Mouse (Mus musculus) adrenal gland, postnatal 4 days (tissue): Measurements from ENCODE around the gene Gtf2a2. TPM values are rescaled to one million over a fixed set of nuclear protein-coding genes. Genes with fewer than 3 reads are reported as not detected.

Experiments
- DNase-seq, 2 experiments: peaks; one replicate each; pipeline ENCODE4 v3.0.0; 2021 to 2022; ENCODE audit warnings: low spot score in 2 of 2, mixed read lengths in 2 of 2
- long read RNA-seq, 2 experiments: library from polyadenylated mRNA; stranded (forward); transcript quantifications; one replicate each; pipeline ENCODE4 v2.0.0; 2021
- total RNA-seq, 2 experiments: library from RNA; stranded (reverse); gene quantifications; 2 replicates each; pipeline ENCODE4 v1.2.3; 2021

Gtf2a2 gene
- total RNA-seq = 10 to 100 TPM; 86.4 to 93.0 TPM
- long read RNA-seq, experiment 1, transcript Gtf2a2-202 (5 exons, 893 nt) = major isoform, 51 of 57 reads
- long read RNA-seq, experiment 1, partial matches to known transcripts = 0 of 57 reads
- long read RNA-seq, experiment 1, other reads (novel, unspliced or antisense) = 5 of 57 reads
- long read RNA-seq, experiment 2, transcript Gtf2a2-202 (5 exons, 893 nt) = major isoform, 41 of 63 reads
- long read RNA-seq, experiment 2, partial matches to known transcripts = 1 of 63 reads
- long read RNA-seq, experiment 2, other reads (novel, unspliced or antisense) = 20 of 63 reads

- DNase-seq = peak; percentile 84 to 90
Observed at GRCm38 (mm10) chr9:70012408-70012901, at the start of gene Gtf2a2. TSS of gene Gtf2a2 (plus strand) at chr9:70012550.

DNA sequence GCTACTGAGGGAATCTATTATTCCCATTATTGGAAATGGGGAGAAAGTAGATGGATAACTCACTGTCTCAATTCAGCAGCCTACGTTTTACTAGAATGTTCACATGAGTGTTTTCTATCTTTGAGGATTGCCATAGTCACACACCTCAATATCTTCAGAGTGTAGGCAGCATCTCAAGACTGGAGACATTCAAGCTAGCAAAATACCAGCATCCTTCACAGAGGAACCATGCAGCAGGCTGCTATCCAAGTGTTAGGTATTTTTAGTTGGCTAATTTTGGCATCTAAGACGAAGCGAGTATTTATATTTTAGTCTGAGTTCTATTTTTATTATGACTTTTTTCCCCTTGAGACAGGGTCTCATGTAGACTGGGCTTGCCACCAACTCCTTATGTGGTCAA lies 48.0 kb upstream of the Gtf2a2 start:
- DNase-seq = no peak

DNA sequence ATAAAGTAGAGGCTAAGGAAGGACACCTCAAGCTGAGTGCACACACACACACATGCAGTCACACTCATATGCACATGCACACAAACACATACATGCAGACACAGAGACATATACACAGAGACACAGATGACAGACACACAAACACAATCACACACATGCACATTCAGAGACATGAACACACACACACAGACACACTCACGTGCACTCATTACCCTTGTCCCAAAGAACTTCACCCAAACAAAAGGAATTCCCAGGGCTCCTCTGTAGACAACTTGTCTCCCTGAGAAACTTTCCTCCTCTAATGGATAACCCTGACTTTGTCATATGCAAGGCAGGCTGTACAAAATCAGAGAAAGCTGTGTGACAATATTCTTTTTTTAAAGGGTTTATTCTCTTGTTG lies 26.8 kb upstream of the Gtf2a2 start:
- no peak for DNase-seq

DNA sequence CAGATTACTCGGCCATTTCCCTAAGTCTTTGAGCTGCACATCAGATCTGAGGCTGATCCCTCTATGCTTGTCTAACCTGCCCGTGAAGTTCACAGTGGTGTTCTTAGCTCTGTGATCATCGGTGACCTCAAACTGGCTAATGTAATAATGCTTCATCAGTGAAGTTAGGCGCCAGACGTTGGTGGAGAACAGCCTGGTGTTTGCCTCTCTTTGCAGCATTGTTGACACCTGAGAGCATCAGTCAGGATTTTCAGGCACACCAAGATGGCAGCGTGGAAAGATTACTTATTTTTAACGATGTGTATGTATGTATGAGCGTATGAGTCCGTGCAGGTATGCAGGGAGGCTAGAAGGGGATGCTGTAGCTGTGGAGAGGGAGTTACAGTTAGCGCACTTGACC lies 26.3 kb upstream of the Gtf2a2 start:
- no peak for DNase-seq

DNA sequence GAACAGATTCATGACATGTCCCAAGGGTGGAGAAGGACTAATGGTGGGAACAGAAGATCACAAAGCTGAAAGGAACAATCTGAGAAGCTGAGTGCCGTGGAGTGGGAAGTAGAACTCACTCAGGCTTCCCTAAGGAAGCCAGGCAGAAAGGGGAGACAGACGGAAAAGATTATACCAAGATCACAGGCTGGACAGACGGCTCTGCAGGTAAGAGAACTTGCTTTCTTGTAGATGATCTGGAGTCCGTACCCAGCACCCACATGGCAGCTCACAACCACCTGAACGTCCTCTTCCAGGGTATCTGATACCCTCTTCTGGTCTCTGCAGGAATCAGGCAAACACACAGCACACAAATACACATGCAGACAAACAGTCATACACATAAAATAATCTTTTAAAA lies 25.8 kb upstream of the Gtf2a2 start:
- no peak for DNase-seq

DNA sequence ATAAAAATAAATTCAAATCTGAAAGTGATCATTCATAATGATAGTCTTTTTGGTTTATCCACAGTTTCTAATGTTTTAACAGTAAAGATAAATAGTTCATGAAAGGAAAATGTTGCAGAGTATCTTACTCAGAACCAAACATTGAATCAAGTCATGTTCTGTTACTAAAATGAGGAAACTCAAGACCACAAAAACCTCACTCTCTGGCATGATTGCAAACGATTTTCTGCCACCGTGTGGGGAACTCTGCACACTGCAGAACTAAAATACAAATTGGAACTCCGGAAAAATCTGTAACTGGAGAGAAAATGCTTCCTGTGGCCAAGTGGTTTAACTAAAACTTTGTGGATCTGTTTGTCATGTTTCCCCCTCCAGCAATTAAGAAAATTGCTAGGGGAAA lies 24.8 kb upstream of the Gtf2a2 start:
- peak in 1 of 2 experiments; percentile 21 for DNase-seq

DNA sequence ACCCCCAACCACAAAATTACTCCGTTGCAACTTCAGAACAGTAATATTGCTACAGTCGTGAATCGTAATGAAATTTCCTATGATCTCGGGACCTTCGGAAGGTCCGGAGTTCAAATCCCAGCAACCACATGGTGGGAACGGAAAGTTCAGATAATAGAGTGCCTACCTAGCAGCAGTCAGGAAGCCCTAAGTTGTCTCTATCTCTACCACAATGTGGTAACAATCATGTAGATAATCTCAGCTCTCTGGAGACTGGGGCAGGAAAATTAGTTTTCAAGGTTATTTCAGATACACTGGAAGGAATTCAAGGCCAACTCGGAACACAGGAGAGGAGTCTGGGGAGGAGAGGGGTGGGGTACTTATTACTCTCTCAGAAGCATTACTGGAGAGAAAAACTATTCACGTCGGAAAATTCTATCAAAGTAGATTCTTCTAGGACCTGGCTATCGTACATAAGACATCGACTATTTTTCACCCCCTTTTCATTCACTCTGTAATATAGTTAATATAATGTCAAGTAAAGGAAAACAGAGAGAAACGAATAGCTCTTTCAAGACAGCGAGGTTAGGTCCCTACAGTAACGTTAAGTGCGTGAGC lies 23.5 kb upstream of the Gtf2a2 start:
- DNase-seq = no peak

- peak; percentile 94 to 95 for DNase-seq
Observed at GRCm38 (mm10) chr9:69989303-69990121, 22.8 kb upstream of the Gtf2a2 start, which contains the start of gene Bnip2. TSS of gene Bnip2 (plus strand) at chr9:69989466.

DNA sequence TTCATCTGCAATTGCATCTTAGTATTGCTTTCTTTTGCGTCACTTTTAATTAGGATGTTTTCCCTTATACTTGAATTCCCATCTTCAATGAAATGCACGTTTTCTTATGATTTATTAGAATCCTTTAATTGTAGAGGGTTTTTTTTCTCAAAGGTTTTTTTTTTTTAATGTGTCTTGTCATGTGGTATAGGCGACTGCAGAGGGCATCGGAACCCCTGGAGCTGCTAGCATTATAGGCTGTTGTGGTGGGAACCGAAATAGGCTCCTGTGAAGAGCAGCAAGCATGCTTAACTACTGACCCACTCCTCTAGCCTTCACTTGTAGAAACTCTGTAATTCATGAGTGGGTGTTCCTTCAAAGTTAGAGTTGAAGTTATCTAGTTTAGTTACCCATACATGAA lies 22.0 kb upstream of the Gtf2a2 start:
- DNase-seq = no peak

DNA sequence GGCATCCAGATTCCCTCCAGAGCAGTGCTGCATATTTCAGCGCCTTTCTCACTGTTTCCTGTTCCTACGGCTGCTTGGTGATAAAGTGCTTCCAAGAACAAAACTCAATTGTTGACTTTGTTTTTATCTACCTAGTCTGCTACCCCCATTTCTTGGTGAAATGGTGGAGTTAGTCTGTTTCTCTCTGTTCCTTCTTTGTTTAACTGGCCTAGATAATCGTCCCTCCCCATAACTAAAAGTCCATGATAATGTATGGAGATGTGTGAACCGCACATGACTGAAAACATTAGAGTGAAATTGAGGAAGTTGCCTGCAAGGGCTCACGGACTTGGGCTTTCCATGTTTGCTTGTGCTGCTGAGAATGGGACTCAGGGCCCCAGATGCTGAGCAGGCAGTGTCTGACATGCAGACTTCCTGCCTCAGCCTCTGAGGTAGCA lies 19.5 kb upstream of the Gtf2a2 start:
- DNase-seq = no peak

- no peak for DNase-seq
Observed at GRCm38 (mm10) chr9:69993479-69993878, 18.9 kb upstream of the Gtf2a2 start.

GRCm38 (mm10) chr9:69994547-69994946 lies 17.8 kb upstream of the Gtf2a2 start:
- no peak for DNase-seq

DNA sequence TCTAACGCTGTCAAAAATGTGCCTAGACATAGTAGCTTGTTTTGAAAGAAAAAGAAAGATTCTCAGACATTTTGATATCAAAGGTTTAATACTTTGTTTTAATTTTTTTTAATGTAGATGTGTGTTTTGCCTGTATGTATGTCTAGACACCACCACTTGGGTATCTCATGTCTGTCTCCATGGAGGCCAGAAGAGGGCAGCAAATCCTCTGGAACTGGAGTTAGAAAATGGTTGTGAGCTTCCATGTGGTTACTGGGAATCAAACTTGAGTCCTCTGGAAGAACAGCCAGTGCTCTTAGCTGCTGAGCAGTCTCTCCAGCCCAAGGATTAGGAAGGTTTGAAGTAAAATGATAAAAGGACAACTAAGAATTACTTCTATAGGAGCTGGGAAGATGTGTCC lies 13.0 kb upstream of the Gtf2a2 start:
- DNase-seq = no peak

DNA sequence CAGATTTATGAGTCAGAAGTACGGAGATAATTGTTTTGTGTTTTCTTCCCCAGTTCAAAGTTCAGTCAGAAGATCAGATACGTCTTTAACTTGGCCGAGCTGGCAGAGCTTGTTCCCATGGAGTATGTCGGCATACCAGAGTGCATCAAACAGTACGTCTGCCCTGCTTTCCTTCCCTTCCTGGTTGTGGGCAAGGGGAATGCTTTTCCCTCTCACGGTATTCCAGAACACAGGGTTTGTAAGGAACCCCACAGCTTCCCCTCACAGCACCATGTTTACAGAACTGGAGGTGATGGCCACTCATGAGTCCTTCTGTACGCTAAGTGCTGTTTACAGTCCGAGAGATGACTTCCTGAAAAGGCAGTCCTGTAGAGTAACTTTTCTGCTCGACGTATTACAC lies 8.8 kb upstream of the Gtf2a2 start:
- DNase-seq = no peak

DNA sequence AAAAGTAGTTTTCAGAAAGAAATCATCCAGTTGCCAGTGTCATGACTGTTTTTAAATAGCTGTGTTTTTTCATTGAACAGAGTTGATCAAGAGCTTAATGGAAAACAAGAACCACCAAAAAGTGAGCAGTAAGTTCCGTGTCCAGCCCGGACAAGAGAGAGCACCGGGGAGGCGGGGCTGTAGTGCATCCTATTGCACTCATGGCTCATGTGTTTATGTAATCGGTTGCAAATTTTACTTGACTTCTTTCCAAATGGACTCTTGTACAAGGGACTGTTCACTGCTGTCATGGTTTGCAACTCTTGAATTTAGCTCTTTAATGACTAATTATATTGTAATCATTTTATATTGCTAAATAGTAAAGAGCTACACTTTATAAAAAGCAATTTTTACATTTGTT lies 5.4 kb upstream of the Gtf2a2 start:
- DNase-seq = no peak

DNA sequence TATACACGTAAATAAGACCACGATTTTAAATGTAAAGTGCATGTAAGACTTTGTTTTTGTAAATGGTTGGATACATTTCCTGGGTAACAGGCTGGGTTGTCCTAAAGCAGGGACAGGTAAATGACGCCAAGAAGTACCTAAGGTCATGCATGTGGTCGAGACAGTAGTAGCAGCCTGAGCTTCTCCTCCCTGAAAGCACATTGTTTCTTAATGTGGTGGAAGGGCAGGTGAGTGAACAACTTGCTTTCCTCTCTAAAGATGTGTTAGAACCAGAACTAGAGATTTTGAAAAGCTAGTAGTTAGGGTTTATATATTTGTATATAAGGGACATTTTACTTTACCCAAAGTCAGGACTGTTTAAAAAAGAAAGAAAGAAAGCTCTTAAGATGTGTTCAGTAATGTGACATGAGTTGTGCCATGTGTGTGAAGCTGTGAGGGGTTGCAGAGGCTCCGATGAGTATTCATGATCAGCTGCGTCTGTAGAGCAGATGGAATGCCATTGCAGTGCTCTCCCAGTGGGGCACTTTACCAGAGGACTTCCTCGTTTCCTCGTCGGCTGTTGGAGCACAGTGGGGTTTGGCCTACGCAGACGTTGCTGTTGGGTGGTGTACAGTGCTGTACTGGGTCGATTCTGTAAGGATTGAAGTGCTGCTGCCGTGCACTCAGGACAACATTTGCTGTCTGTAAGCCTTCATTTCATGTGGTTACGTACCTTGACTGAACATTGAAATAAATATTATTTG lies 4.7 kb upstream of the Gtf2a2 start:
- DNase-seq = no peak

DNA sequence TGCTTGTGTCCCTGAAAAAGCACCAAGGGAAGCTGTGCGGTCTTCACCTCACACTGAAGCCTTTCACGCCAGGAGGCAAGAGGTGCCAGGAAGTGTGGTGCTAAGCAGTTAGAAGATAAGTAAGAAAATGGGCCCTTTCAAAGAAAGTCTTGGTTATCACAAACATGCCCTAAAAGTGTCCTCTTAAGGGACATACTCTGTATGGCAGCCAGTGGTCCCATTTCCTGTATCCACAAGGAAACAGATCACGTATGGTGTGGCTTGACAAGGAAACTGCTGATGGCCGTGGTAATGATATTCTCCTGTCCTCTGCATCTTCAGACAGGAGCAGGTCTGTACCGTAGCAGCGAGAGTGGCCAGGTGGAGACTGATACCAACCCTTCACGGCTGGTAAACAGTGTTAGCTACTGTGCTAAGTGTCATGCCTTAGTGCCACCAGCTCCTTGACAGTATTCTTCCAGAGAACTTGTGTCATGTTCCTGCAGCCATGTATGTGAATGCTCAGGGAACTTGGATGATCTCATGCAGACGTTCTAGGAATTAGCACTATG lies 2.5 kb upstream of the Gtf2a2 start:
- DNase-seq = no peak

- DNase-seq = no peak
Observed at GRCm38 (mm10) chr9:70010781-70011473, 1.4 kb upstream of the Gtf2a2 start.

DNA sequence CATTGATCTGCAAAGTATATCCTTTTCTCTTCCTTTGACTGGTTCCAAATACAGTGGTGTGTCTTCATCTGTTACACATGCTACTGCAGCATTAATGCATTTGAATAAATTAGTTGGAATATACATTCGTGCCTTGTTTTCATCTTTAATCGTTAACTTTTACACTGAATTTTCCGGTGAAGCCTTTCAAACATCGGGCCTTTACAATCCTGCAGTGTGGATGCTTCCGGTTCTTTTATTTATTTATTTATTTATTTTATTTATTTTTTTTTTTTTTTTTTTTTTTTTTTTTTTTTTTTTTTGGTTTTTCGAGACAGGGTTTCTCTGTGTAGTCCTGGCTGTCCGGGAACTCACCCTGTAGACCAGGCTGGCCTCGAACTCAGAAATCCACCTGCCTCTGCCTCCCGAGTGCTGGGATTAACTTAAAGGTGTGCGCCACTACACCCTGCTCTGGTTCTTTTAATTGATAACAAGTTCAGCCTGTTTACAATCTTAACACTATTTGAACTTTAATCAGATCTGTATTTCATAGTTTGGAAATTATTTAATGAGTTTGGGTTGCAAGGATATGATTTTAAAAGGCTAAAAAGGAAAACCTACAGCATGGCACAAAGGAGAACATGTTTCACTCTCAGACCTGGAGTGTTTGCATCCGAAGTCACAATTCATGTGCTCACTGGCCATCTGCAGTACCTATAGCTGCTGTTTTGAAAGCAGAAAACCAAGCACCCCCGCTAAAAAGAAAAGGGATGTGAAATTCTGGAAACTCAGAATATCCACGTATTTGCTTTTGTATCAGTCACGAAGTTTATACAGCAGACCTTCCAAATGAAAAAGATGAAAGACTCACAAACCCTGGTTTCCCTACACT lies 578 bp upstream of the Gtf2a2 start:
- no peak for DNase-seq
